Mouse (Mus musculus): ENCODE results near the gene Acad12.

Gene Acad12

GRCm38 (mm10) chr5:121583765-121584501 is 34.8 kb downstream of the Acad12 start:
- peak; percentile 41 for DNase-seq (ENCODE audit: low spot score)

DNA sequence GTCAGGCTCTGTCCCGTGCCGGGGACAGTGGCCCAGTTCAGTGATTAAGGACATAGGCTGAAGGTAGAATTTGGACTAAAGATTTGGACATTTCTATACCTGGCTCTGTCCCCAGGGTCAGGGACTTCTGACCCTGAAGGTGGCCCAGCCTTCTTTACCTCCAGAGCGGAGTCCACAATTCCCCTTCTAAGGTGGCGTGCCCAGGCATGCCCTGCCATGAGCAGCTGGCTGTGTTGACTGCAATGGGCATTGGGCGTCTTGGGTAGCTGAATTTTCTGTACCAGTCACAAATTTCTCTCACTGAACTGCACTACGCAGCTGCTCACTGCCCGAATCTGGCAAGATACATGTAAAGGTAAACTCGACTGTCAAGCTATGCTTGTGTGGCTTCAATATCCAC is 36.8 kb downstream of the Acad12 start:
- DNase-seq (ENCODE audit: low spot score): no peak

DNA sequence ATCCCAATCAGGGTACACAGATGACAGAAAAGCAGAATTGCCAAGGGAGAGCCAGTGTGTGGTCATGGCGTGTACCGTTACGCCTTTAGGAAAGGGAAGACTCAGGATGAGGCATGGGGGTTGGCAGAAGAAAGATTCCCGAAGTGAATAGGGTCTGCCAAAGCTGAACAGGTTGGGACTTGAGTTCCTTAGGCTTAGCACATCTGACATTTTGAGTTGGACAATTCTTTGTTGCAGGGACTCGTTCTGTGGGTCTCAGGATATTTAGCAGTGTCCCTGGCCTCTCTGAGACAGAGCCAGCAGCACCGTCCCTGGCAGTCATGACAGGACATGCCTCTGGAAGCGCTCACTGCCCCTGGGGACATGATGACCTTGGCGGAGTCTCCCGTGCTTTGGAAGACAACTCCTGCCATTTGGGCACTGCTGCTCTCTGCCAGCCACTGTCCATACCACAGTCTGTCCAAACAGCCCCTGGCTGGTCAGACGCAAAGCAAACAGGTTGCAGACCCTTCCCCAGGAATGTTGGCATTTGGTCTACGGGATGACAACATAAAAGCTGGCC is 41.7 kb downstream of the Acad12 start:
- no peak for DNase-seq (ENCODE audit: low spot score)

GRCm38 (mm10) chr5:121575867-121576266 is 42.9 kb downstream of the Acad12 start:
- no peak for DNase-seq (ENCODE audit: low spot score)

GRCm38 (mm10) chr5:121574145-121574544 is 44.6 kb downstream of the Acad12 start:
- DNase-seq (ENCODE audit: low spot score): no peak

- DNase-seq (ENCODE audit: low spot score): no peak
Observed at GRCm38 (mm10) chr5:121570787-121571186, 48.0 kb downstream of the Acad12 start.

GRCm38 (mm10) chr5:121569881-121570420 is 48.8 kb downstream of the Acad12 start:
- no peak for DNase-seq (ENCODE audit: low spot score)

DNA sequence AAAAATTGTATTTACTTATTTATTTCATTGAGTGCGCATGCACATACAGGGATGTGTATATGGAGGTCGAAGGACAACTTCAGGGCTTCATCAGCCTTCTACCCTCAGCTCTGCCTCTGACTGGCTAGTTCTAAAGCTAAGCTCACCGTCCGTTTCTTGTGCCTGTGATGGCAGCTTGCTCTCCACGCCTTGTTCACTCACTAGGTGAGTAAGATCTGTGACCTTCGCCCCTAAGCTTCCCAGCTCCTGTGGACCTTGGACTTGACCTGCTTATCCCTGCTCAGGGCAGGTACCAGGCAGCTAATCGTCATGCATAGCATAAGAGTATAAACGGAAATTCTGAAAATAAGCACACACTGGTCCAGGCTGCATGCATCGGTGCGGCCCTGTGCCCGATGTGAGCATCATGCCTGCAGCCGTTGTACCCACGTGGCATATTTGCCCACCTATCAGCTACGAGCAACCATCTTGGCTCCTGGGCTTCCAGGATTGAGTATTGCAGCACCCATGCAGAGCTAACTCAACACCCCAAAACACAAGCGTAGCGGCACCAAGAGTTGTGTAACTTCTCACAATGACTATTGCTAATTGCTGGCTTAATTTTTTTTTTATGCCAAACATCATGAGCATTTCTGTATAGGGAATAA is 52.6 kb downstream of the Acad12 start:
- DNase-seq (ENCODE audit: low spot score): no peak

DNA sequence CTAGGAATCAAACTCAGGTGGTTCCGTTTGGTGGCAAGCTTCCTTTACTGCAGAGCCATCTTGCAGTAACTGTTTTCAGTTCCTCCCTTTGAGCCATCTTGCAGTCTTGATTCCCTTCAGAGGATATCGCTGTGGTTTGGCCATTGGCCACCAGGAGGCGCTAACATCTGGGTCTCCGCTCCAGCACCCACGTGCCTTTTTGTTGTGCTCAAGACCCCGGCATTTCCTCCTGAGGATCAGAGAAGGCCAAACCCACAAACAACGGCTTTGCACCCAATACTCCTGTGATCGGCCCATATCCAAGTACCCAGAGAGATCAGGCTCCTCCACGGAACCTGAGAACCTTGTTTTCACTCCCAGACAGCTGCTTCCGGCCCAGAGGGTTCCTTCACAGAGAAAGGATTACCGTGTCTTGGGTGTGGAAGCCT is 54.3 kb downstream of the Acad12 start:
- peak; percentile 96 for DNase-seq (ENCODE audit: low spot score)

DNA sequence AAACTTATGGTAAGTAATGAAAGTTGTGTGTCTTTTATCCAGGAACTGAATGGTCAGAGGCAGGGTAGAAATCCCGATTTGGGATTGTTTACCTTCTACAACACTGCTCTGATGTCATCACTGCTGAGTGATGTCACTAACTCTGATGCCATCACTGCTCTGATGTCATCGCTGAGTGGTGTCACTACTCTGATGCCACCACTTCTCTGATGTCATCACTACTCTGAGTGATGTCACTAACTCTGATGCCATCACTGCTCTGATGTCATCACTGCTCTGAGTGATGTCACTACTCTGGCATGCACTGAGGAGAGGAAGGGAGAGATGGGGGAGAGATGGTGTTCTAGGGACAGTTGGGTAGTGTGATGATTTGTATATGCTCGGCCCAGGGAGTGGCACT is 56.3 kb downstream of the Acad12 start:
- DNase-seq (ENCODE audit: low spot score): no peak

GRCm38 (mm10) chr5:121549196-121549595 is 69.5 kb downstream of the Acad12 start:
- no peak for DNase-seq (ENCODE audit: low spot score)

GRCm38 (mm10) chr5:121547084-121547483 is 71.7 kb downstream of the Acad12 start:
- DNase-seq (ENCODE audit: low spot score): no peak

All from embryo, embryonic 10.5 days (tissue).